Mouse (Mus musculus) Patski (cell line): Measurements from ENCODE around the gene Nrde2. TPM values are rescaled to one million over a fixed set of nuclear protein-coding genes. Genes with fewer than 3 reads are reported as not detected.

Experiments used
- ATAC-seq: fragments of 100-300 bp; one replicate; pipeline ENCODE4 v1.8.0; 2021
- CTCF ChIA-PET: fragments of 350-600 bp; sonication (Branson Sonifier 250); formaldehyde crosslinking; loops from one replicate; lab custom pipeline; 2022; ENCODE audit warnings: inconsistent platforms; lab: Charles Lee
- POLR2A ChIA-PET: fragments of 350-600 bp; sonication (Branson Sonifier 250); formaldehyde crosslinking; loops from one replicate; lab custom pipeline; 2022; ENCODE audit warnings: antibody characterized with exemption, inconsistent platforms; lab: Charles Lee
- DNase-seq: peaks from one replicate; pipeline ENCODE4 v3.0.0-alpha.2; 2011; ENCODE audit warnings: low read depth, low spot score
- H3K27me3 ChIP-seq: fragments of 371-371 bp; one replicate; pipeline ENCODE4 v1.5.1; 2021
- CTCF ChIP-seq: fragments of 100-300 bp; IDR thresholded peaks from one replicate; pipeline ENCODE4 v1.5.1; 2021
- in situ Hi-C: fragments of 300-500 bp; cut with MboI; formaldehyde crosslinking; loops from 3 replicates; pipeline ENCODE4 v1.11.1; 2018; ENCODE audit warnings: low pct_unique_long_range_greater_than_20kb, mixed read lengths
- polyA plus RNA-seq: library from polyadenylated mRNA; unstranded; gene quantifications from one replicate; pipeline ENCODE4 v1.2.3, GENCODE M21; 2021

Nrde2 gene
- polyA plus RNA-seq, 1 experiment from 2014 or later, result 13.5 TPM

DNA sequence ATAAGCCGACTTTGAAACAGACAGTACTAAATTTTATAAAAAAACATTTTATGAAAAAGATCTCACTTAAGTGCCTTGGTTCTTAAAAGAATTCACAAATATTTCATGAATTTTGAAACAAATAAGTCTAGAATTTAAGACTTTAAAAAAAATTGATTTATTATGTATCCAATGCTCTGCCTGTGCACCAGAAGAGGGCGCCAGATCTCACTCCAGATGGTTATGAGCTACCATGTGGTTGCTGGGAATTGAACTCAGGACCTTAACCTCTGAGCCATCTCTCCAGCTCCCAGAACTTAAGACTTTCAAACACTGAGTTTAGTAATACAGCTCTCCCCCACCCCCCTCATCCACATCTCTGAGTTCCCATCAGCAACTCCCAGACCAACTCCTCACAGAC, 23.2 kb upstream of the Nrde2 start:
- DNase-seq, result no peak

DNA sequence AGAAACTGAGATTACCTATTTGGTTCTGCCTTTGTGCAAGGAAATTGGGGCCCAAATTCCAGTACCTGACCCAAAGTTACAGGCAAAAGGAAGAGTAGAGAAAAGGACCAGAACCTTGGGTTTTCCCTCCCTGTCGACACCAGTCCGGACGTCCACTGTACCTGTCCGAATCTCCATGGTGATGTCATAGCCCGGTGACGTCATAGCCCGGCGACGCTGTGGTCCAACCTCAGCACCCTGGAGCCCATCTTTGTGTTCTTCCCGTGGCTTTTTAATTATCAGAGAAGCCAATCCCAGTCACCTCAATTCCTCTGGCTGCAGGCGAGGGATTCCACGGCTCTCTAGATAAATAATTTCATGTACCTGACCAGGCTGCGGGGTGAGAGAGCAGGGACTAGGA, 21.3 kb upstream of the Nrde2 start:
- in situ Hi-C loops, result no loop called here
- POLR2A ChIA-PET, result no interaction called here
- no peaks in the 10 kb centered on the region for H3K27me3 ChIP-seq
- TF ChIP-seq CTCF, result no peak
- CTCF ChIA-PET, result no interaction called here
- DNase-seq (no peak), ATAC-seq (no peak)

More for the DNA sequence above, 23.2 kb upstream of the Nrde2 start:
- no peaks in the 10 kb centered on the region for H3K27me3 ChIP-seq
- in situ Hi-C loops, result no loop called here
- ChIA-PET POLR2A (no interaction called here), CTCF (interaction anchor here (0.7 kb wide), 1 partner anchor 15 kb away, joined by 3 read pairs; no protein-coding TSS in a partner anchor)
- no peak for ATAC-seq
- peak; percentile 47 for TF ChIP-seq CTCF

DNA sequence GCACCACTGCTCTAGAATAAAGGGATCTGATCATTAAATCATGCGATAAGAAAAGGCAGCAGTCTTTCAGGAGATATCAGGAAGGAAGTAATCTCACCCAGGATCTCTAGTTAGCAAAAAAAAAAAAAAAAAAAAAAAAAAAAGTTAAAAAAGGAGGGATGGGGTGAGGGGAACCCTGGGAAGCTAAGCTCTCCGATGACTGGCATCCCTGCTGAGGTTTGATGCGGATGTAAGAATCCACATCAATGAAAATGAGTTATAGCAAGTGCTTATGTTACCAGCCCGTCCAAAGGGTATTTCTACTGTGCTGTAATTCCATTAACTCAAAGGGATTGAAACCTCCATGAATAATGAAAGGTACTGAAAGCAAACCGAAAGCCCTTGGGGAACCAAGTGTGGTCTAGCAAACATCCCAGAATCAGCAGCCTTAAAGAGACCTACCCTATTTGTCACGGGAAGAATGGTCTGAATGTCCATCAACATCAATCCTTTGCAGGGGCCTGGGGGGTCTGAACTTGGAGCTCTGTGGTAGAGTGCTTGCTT, 19.5 kb upstream of the Nrde2 start:
- TF ChIP-seq CTCF, result no peak
- ATAC-seq (no peak), DNase-seq (no peak)
- CTCF ChIA-PET, result no interaction called here
- POLR2A ChIA-PET, result interaction anchor here (0.5 kb wide), 1 partner anchor 165 kb away, joined by 3 read pairs; no protein-coding TSS in a partner anchor
- in situ Hi-C loops, result no loop called here
- no peaks in the 10 kb centered on the region for H3K27me3 ChIP-seq

DNA sequence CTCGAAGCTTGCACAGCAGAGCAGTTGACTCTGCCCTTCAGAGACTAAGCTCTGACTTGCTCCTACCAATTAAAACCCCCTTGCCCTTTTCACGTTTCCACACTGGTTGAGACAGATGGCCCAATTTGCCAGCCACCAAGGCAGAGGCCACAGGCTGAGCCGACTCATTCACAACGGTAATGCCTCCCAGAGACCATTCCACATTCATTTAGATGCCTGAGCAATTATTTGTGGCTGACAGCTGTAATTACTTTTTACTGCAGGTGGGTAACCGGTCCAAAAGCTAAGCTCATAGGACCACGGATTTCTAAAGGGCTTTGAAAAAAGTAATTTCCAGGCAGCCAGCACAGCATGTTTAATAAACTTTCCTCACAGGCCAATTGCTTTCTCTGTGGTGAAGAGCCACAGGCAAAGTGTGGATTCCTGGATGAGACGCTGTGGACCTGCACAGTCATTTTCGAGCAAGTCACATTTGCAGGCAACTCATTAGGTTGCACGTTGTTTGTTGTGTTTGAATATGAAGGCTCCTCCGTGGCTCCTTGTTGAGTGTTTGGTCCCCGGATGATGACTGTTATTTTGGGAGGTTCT, 17.1 kb upstream of the Nrde2 start:
- in situ Hi-C loops, result no loop called here
- ChIA-PET CTCF (interaction anchor here (2.9 kb wide), 1 partner anchor 9 kb away, joined by 19 read pairs; no protein-coding TSS in a partner anchor), POLR2A (no interaction called here)
- ATAC-seq (peak; percentile 33), DNase-seq (no peak)
- H3K27me3 ChIP-seq, result no peaks in the 10 kb centered on the region
- no peak for TF ChIP-seq CTCF

DNA sequence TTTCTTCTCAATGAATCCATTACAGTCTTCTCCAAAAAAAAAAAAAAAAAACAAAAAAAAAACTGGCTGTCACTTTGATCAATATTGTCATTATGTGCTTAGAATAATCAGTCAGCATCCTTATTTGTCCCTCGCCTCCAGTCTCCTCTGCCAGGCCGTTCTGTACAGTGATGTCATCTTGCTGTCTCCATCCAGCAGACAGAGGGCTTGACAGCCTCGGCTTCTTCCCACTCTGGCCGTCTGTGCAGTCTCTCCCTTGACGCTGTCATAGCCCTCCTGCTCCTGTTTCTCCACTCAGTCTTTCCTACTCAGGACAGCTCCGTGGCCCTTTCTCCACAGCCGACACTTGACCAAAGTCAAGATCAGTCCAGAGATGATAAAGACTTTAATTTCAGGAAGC, 13.0 kb upstream of the Nrde2 start:
- ATAC-seq (no peak), DNase-seq (no peak)
- H3K27me3 ChIP-seq, result no peaks in the 10 kb centered on the region
- TF ChIP-seq CTCF, result no peak
- in situ Hi-C loops, result no loop called here
- ChIA-PET POLR2A (interaction anchor here (0.7 kb wide), 1 partner anchor 344 kb away, joined by 3 read pairs; no protein-coding TSS in a partner anchor), CTCF (no interaction called here)

DNA sequence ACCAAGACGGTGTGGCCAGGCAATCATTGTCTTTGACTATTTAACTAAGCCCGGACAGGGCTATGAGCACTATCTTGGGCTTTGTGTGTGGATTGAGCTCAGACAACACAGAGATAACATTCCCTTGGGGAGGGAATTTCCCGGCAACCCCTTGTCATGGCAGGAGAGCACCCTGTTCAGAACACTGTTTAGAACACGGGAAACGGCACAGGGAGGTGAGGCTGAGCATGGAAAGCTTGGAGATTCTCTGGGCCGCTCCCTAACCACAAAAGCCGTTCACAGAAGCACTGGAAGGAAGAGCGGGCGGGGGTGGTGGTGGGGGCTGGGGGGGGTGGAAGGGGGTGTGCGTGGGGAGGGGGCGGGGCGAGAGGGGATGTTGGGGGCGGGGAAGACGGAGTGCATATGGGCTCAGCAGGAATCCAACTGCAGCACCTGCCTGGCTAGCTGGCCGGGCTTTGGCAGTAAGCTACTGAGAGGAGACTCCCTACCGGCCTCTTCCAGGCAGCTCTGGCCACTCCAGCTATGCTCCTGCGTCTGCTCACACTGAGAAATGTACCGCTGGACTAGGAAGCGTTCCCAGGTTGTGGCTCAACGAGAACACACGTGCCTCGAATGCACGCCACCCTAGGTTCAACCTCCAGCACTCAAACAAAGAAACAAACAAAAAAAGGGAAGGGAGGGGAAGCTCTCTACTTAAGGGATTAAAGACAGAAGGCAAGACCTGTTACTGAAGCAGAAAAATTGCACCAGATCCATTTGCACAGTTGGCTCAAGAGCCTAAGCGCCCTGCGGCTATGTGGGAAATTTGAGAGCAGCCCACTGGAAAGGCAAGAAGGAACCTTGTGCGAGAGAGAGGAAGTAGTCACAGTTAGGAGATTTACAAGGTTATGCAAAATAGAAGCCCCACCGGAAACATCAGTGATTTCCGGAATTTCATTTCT, 8.7 kb upstream of the Nrde2 start:
- ATAC-seq (peak; percentile 26), DNase-seq (no peak)
- CTCF ChIA-PET, result interaction anchor here (1.1 to 3.1 kb wide), 7 partner anchors 9 to 407 kb away, joined by 3 to 19 read pairs (median 4); no protein-coding TSS in a partner anchor
- TF ChIP-seq CTCF, result no peak
- H3K27me3 ChIP-seq, result no peaks in the 10 kb centered on the region
- in situ Hi-C loops, result loop anchor here (10.0 kb wide), 3 partner anchors 317 to 437 kb away; no protein-coding TSS in a partner anchor
- POLR2A ChIA-PET, result interaction anchor here (1.5 to 1.8 kb wide), 2 partner anchors 19 to 33 kb away, joined by 3 to 4 read pairs; no protein-coding TSS in a partner anchor

DNA sequence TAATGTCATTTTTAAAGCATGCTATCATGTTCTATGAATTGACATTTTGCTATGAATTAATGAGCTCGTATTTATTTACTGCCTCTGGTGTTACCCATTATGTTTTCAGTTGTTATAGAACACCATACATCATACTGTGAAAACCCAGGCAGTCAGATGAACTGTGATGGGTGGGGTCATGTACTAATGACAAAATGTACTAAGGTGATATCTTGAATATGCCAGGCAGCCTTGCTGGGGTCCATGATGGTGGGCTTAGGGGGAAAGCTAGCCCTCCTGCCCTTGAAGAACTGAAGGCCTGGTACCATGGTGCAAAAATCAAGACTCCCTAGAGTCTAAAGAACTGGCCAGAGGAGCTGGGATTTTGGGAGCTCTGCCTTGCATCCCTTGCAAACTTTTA, 8.0 kb upstream of the Nrde2 start:
- in situ Hi-C loops, result loop anchor here (10.0 kb wide), 3 partner anchors 317 to 437 kb away; no protein-coding TSS in a partner anchor
- ChIA-PET POLR2A (interaction anchor here (1.5 to 1.8 kb wide), 2 partner anchors 20 to 34 kb away, joined by 3 to 4 read pairs; no protein-coding TSS in a partner anchor), CTCF (interaction anchor here (1.1 to 3.1 kb wide), 7 partner anchors 9 to 407 kb away, joined by 3 to 19 read pairs (median 4); no protein-coding TSS in a partner anchor)
- TF ChIP-seq CTCF, result no peak
- H3K27me3 ChIP-seq, result no peaks in the 10 kb centered on the region
- no peak for ATAC-seq
- DNase-seq, result no peak

DNA sequence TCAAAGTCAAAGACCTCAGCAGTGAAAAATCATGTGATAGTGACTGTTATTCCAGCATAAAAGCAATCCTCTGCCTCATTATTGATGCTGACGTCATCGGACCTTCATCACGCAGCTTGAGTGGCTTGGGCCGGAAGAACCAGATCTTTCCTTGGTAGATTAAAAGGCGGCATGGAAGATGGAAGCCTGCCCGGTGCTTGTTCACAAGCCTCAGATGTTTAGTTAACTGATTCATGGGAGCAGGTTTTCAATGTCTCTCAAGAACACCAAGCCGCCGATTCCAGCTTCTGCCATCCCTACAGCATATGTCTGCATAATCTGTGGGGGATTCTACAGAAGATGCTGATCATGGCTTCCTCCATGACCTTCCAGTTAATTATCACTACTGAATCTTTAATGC, 7.5 kb upstream of the Nrde2 start:
- no peak for TF ChIP-seq CTCF
- DNase-seq, result no peak
- in situ Hi-C loops, result loop anchor here (10.0 kb wide), 3 partner anchors 318 to 438 kb away; no protein-coding TSS in a partner anchor
- ChIA-PET CTCF (interaction anchor here (1.2 to 3.1 kb wide), 5 partner anchors 10 to 439 kb away, joined by 3 to 19 read pairs (median 4); no protein-coding TSS in a partner anchor), POLR2A (interaction anchor here (1.5 to 1.8 kb wide), 2 partner anchors 20 to 35 kb away, joined by 3 to 4 read pairs; no protein-coding TSS in a partner anchor)
- H3K27me3 ChIP-seq, result no peaks in the 10 kb centered on the region
- ATAC-seq, result no peak

DNA sequence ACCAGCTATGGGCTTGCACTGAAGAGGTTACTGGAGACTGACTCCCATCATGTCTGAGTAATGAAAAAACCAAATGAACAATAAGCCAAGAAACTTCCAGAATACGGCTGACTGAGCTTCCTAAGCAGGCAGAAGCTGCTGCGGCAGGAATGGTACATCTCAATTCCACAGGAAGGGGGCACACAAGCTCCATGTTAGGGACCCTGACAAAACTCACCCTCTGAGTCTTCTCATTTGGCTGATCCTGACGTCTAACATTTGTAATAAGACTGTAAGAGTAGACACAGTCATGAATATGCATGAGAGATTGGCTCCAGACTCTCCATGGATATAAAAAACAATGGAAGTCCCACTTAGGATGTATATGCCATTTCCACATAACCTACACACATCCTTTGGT, 6.7 kb upstream of the Nrde2 start:
- TF ChIP-seq CTCF, result peak; percentile 82
- ATAC-seq, result peak; percentile 60
- DNase-seq, result no peak
- POLR2A ChIA-PET, result interaction anchor here (0.6 to 1.8 kb wide), 3 partner anchors 20 to 37 kb away, joined by 3 to 4 read pairs (median 3); no protein-coding TSS in a partner anchor
- in situ Hi-C loops, result loop anchor here (10.0 kb wide), 3 partner anchors 319 to 439 kb away; no protein-coding TSS in a partner anchor
- CTCF ChIA-PET, result interaction anchor here (0.8 to 3.1 kb wide), 5 partner anchors 11 to 440 kb away, joined by 3 to 19 read pairs (median 4); no protein-coding TSS in a partner anchor
- no peaks in the 10 kb centered on the region for H3K27me3 ChIP-seq
